Mouse (Mus musculus): ENCODE measurements around the gene Rab39b. TPM values are rescaled to one million over a fixed set of nuclear protein-coding genes. Genes with fewer than 3 reads are reported as not detected.

The Rab39b gene
- 25.1 and 29.1 TPM in 2 replicates for polyA plus RNA-seq (2021; fragmentation: Nextera tagmentation)
- long read RNA-seq, experiment 1, transcript Rab39b-201 (2 exons, 3,401 nt) = major isoform, 132 of 145 reads
- long read RNA-seq, experiment 1, partial matches to known transcripts = 0 of 145 reads
- long read RNA-seq, experiment 1, other reads (novel, unspliced or antisense) = 13 of 145 reads
- long read RNA-seq, experiment 2, transcript Rab39b-201 (2 exons, 3,401 nt) = major isoform, 64 of 74 reads
- long read RNA-seq, experiment 2, partial matches to known transcripts = 0 of 74 reads
- long read RNA-seq, experiment 2, other reads (novel, unspliced or antisense) = 10 of 74 reads

DNA sequence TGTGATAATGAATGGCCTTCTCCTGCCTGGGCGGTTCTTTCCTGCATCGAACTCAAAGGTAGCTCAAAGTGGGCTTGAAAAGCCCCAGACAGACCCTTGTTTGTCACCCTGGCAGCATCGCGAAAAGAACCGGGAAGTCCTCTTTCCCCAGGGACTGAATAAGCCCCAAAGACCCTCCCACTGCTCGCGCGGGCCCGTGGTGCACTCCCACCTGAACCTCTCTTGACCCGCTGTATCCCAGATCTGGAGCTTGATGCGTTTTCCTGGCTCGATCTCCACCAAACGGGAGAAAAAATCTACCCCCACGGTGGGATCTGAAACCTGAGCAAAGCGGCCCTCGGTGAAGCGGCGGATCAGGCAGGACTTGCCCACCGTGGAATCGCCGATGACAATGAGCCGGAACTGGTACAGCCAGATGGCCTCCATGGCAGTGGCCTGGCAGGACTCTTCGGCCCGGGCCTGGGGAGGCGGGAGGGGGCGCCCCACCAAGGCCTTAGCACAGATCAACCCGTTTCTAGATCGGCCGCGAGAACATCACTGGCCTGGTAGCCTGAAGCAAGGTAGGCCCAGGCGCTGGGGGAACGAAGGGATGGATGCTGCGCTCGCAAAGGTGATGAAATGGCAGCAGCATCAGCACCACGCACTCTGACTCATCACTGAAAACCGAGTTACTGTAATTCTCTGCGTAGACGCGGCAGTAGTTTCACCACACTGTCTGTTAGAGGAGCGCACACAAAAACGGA lies at the start of gene Rab39b:
Rab39b (minus strand) TSS at position 650 of the 743 bp plus-strand sequence.

Other genes with a start within 250 kb of the Rab39b start
- gene Fundc2, start 195.8 kb downstream of the Rab39b start, polyA plus RNA-seq (2021; fragmentation: Nextera tagmentation) = 31.9 and 34.2 TPM in 2 replicates
- gene F8, start 195.6 kb downstream of the Rab39b start, polyA plus RNA-seq (2021; fragmentation: Nextera tagmentation) = 0.98 and 1.5 TPM in 2 replicates
- gene Cmc4, start 161.6 kb downstream of the Rab39b start, polyA plus RNA-seq (2021; fragmentation: Nextera tagmentation) = 24.1 and 25.9 TPM in 2 replicates
- gene Mtcp1, start 161.6 kb downstream of the Rab39b start, polyA plus RNA-seq (2021; fragmentation: Nextera tagmentation) = 1.4 TPM in 2 replicates
- gene Brcc3, start 161.6 kb downstream of the Rab39b start, polyA plus RNA-seq (2021; fragmentation: Nextera tagmentation) = 62.0 and 81.2 TPM in 2 replicates
- gene Vbp1, start 63.9 kb downstream of the Rab39b start, polyA plus RNA-seq (2021; fragmentation: Nextera tagmentation) = 115 and 118 TPM in 2 replicates

Data from left cerebral cortex, adult 6 months (tissue).